Mouse (Mus musculus): Measurements from ENCODE around the gene Srebf1. TPM values are rescaled to one million over a fixed set of nuclear protein-coding genes. Genes with fewer than 3 reads are reported as not detected.

The Srebf1 gene
- total and polyA plus RNA-seq, 2 experiments = 151 to 580 TPM

DNA sequence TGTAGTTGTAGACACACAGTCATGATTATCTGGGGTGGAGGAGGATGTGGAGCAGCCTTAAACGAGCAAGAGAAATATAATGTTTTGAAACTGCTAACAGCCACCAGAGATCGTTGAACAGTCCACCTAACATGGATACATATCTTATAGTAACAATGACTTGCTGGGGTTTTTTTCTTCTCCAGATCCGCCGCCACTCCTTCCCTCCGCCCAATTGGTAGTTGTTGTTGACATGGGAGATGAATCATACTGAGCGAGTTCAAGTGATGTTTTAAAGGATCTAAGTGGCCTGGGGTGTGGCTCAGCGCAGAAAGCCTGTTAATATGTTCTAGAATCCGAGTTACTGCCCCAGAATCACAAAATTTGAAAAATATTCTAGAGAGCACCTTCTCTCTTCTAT lies 2.8 kb downstream of the Srebf1 start:
- Histone ChIP-seq H3K9ac (ENCODE audit: low read depth, low read length) (peak overlapping the region; percentile 95; the same call in 1 of the 2 replicates), H3K4me1 (ENCODE audit: control insufficient read depth, insufficient read depth, low read length) (peaks cover 35% of the 10 kb centered on the region), H3K79me2 (ENCODE audit: control insufficient read depth, insufficient read depth, low read length) (peaks cover 44% of the 10 kb centered on the region), H3K36me3 (ENCODE audit: control insufficient read depth, insufficient read depth, low read length) (no peaks in the 10 kb centered on the region), H3K27me3 (ENCODE audit: control insufficient read depth, insufficient read depth, low read length) (no peaks in the 10 kb centered on the region), H3K4me3 (ENCODE audit: insufficient read depth, low read depth, low read length) (peak overlapping the region; percentile 89), H3K27ac (replicated peaks; ENCODE audit: insufficient read depth, low read depth, low read length) (peak overlapping the region; percentile 77)
- no peak for DNase-seq (ENCODE audit: extremely low read depth, low read depth, low spot score)
- no peak for TF ChIP-seq POLR2A (IDR thresholded peaks at IDR 0.05; ENCODE audit: extremely low read depth, insufficient read depth, low read length)
- TF ChIP-seq CTCF (IDR thresholded peaks at IDR 0.05; ENCODE audit: low read depth, low read length) = no peak
- 6% methylated on average over 8 of the region's 8 CpGs for WGBS

- no peak for DNase-seq (ENCODE audit: extremely low read depth, low read depth, low spot score)
- TF ChIP-seq CTCF (IDR thresholded peaks at IDR 0.05; ENCODE audit: low read depth, low read length) = no peak
- H3K27me3 ChIP-seq (ENCODE audit: control insufficient read depth, insufficient read depth, low read length) = no peaks in the 10 kb centered on the region
- H3K4me1 ChIP-seq (ENCODE audit: control insufficient read depth, insufficient read depth, low read length) = peaks cover 21% of the 10 kb centered on the region
- 84% methylated on average over 7 of the region's 7 CpGs for WGBS
- H3K9ac ChIP-seq (ENCODE audit: low read depth, low read length) = no peak overlapping the region
- no peaks in the 10 kb centered on the region for H3K36me3 ChIP-seq (ENCODE audit: control insufficient read depth, insufficient read depth, low read length)
- peaks cover 44% of the 10 kb centered on the region for H3K79me2 ChIP-seq (ENCODE audit: control insufficient read depth, insufficient read depth, low read length)
- H3K27ac ChIP-seq (replicated peaks; ENCODE audit: insufficient read depth, low read depth, low read length) = no peak overlapping the region
- no peak overlapping the region for H3K4me3 ChIP-seq (ENCODE audit: insufficient read depth, low read depth, low read length)
Measured at GRCm38 (mm10) chr11:60217467-60217866, 4.9 kb downstream of the Srebf1 start.

- DNase-seq (ENCODE audit: extremely low read depth, low read depth, low spot score) = no peak
- WGBS = 93% methylated on average over 1 of the region's 1 CpGs
- no peaks in the 10 kb centered on the region for H3K36me3 ChIP-seq (ENCODE audit: control insufficient read depth, insufficient read depth, low read length)
- peaks cover 25% of the 10 kb centered on the region for H3K4me1 ChIP-seq (ENCODE audit: control insufficient read depth, insufficient read depth, low read length)
- H3K79me2 ChIP-seq (ENCODE audit: control insufficient read depth, insufficient read depth, low read length) = peaks cover 44% of the 10 kb centered on the region
- no peak overlapping the region for H3K27ac ChIP-seq (replicated peaks; ENCODE audit: insufficient read depth, low read depth, low read length)
- H3K4me3 ChIP-seq (ENCODE audit: insufficient read depth, low read depth, low read length) = no peak overlapping the region
- H3K9ac ChIP-seq (ENCODE audit: low read depth, low read length) = no peak overlapping the region
- no peaks in the 10 kb centered on the region for H3K27me3 ChIP-seq (ENCODE audit: control insufficient read depth, insufficient read depth, low read length)
- TF ChIP-seq POLR2A (IDR thresholded peaks at IDR 0.05; ENCODE audit: extremely low read depth, insufficient read depth, low read length) (no peak), CTCF (IDR thresholded peaks at IDR 0.05; ENCODE audit: low read depth, low read length) (no peak)
Measured at GRCm38 (mm10) chr11:60216671-60217070, 5.7 kb downstream of the Srebf1 start.

GRCm38 (mm10) chr11:60213266-60213665 lies 9.1 kb downstream of the Srebf1 start:
- no peak for DNase-seq (ENCODE audit: extremely low read depth, low read depth, low spot score)
- no peaks in the 10 kb centered on the region for H3K36me3 ChIP-seq (ENCODE audit: control insufficient read depth, insufficient read depth, low read length)
- no peak overlapping the region for H3K9ac ChIP-seq (ENCODE audit: low read depth, low read length)
- 60% methylated on average over 6 of the region's 6 CpGs for WGBS
- H3K79me2 ChIP-seq (ENCODE audit: control insufficient read depth, insufficient read depth, low read length) = peaks cover 30% of the 10 kb centered on the region
- H3K27me3 ChIP-seq (ENCODE audit: control insufficient read depth, insufficient read depth, low read length) = no peaks in the 10 kb centered on the region
- H3K4me3 ChIP-seq (ENCODE audit: insufficient read depth, low read depth, low read length) = no peak overlapping the region
- TF ChIP-seq POLR2A (IDR thresholded peaks at IDR 0.05; ENCODE audit: extremely low read depth, insufficient read depth, low read length) (no peak), CTCF (IDR thresholded peaks at IDR 0.05; ENCODE audit: low read depth, low read length) (no peak)
- peaks cover 27% of the 10 kb centered on the region for H3K4me1 ChIP-seq (ENCODE audit: control insufficient read depth, insufficient read depth, low read length)
- no peak overlapping the region for H3K27ac ChIP-seq (replicated peaks; ENCODE audit: insufficient read depth, low read depth, low read length)

- H3K4me1 ChIP-seq (ENCODE audit: control insufficient read depth, insufficient read depth, low read length) = peaks cover 39% of the 10 kb centered on the region
- H3K27me3 ChIP-seq (ENCODE audit: control insufficient read depth, insufficient read depth, low read length) = no peaks in the 10 kb centered on the region
- TF ChIP-seq CTCF (IDR thresholded peaks at IDR 0.05; ENCODE audit: low read depth, low read length) = no peak
- TF ChIP-seq POLR2A (IDR thresholded peaks at IDR 0.05; ENCODE audit: extremely low read depth, insufficient read depth, low read length) = no peak
- no peak overlapping the region for H3K4me3 ChIP-seq (ENCODE audit: insufficient read depth, low read depth, low read length)
- 56% methylated on average over 12 of the region's 12 CpGs for WGBS
- no peak overlapping the region for H3K9ac ChIP-seq (ENCODE audit: low read depth, low read length)
- no peak for DNase-seq (ENCODE audit: extremely low read depth, low read depth, low spot score)
- H3K36me3 ChIP-seq (ENCODE audit: control insufficient read depth, insufficient read depth, low read length) = no peaks in the 10 kb centered on the region
- H3K79me2 ChIP-seq (ENCODE audit: control insufficient read depth, insufficient read depth, low read length) = peaks cover 19% of the 10 kb centered on the region; the same call in 1 of the 2 replicates
- no peak overlapping the region for H3K27ac ChIP-seq (replicated peaks; ENCODE audit: insufficient read depth, low read depth, low read length)
Measured at GRCm38 (mm10) chr11:60211761-60212160, 10.6 kb downstream of the Srebf1 start.

- H3K4me1 ChIP-seq (ENCODE audit: control insufficient read depth, insufficient read depth, low read length) = peaks cover 44% of the 10 kb centered on the region
- peak overlapping the region; percentile 35 for H3K9ac ChIP-seq (ENCODE audit: low read depth, low read length)
- no peak for TF ChIP-seq CTCF (IDR thresholded peaks at IDR 0.05; ENCODE audit: low read depth, low read length)
- no peak for TF ChIP-seq POLR2A (IDR thresholded peaks at IDR 0.05; ENCODE audit: extremely low read depth, insufficient read depth, low read length)
- H3K4me3 ChIP-seq (ENCODE audit: insufficient read depth, low read depth, low read length) = no peak overlapping the region
- H3K36me3 ChIP-seq (ENCODE audit: control insufficient read depth, insufficient read depth, low read length) = no peaks in the 10 kb centered on the region
- 32% methylated on average over 3 of the region's 3 CpGs for WGBS
- H3K27ac ChIP-seq (replicated peaks; ENCODE audit: insufficient read depth, low read depth, low read length) = peak overlapping the region; percentile 59
- peak; percentile 41 for DNase-seq (ENCODE audit: extremely low read depth, low read depth, low spot score)
- peaks cover 19% of the 10 kb centered on the region; the same call in 1 of the 2 replicates for H3K79me2 ChIP-seq (ENCODE audit: control insufficient read depth, insufficient read depth, low read length)
- no peaks in the 10 kb centered on the region for H3K27me3 ChIP-seq (ENCODE audit: control insufficient read depth, insufficient read depth, low read length)
Measured at GRCm38 (mm10) chr11:60211152-60211551, 11.2 kb downstream of the Srebf1 start.

Measured in liver, adult 2 months (tissue).